Mouse (Mus musculus) lung, postnatal 25 days (tissue): ENCODE data around the gene Fancg.
A peak's percentile ranks its signal among the peaks of the same experiment; 100 is the strongest.

Experiments used
- DNase-seq: peaks from one replicate; pipeline ENCODE4 v3.0.0; 2022; ENCODE audit warnings: low spot score

Fancg gene

GRCm38 (mm10) chr4:43033481-43033880, 23.2 kb upstream of the Fancg start:
- no peak for DNase-seq

GRCm38 (mm10) chr4:43032501-43032900, 22.2 kb upstream of the Fancg start:
- DNase-seq, result no peak

- peak; percentile 94 for DNase-seq
These were observed 21.1 kb upstream of the Fancg start, which contains the start of gene Stoml2 for GRCm38 (mm10) chr4:43031237-43031995. Gene Stoml2, minus strand, starts transcription at chr4:43031710.

- DNase-seq, result no peak
These were observed 20.5 kb upstream of the Fancg start for GRCm38 (mm10) chr4:43030780-43031230.

GRCm38 (mm10) chr4:43030352-43030751, 20.0 kb upstream of the Fancg start:
- no peak for DNase-seq

GRCm38 (mm10) chr4:43029749-43030148, 19.4 kb upstream of the Fancg start:
- no peak for DNase-seq

GRCm38 (mm10) chr4:43029121-43029520, 18.8 kb upstream of the Fancg start:
- no peak for DNase-seq

- peak; percentile 93 for DNase-seq
These were observed 15.0 kb upstream of the Fancg start, which contains the start of gene Pigo for GRCm38 (mm10) chr4:43025084-43025960. Gene Pigo, minus strand, starts transcription at chr4:43025819.

GRCm38 (mm10) chr4:43024673-43025072, 14.4 kb upstream of the Fancg start:
- no peak for DNase-seq

GRCm38 (mm10) chr4:43021341-43021740, 11.0 kb upstream of the Fancg start:
- DNase-seq, result no peak

- DNase-seq, result no peak
These were observed 10.6 kb upstream of the Fancg start for GRCm38 (mm10) chr4:43020876-43021275.

- DNase-seq, result no peak
These were observed 9.5 kb upstream of the Fancg start for GRCm38 (mm10) chr4:43019641-43020465.

GRCm38 (mm10) chr4:43019176-43019575, 8.9 kb upstream of the Fancg start:
- DNase-seq, result no peak

GRCm38 (mm10) chr4:43018156-43018555, 7.8 kb upstream of the Fancg start:
- DNase-seq, result no peak

GRCm38 (mm10) chr4:43012091-43012490, 1.8 kb upstream of the Fancg start:
- DNase-seq, result no peak

GRCm38 (mm10) chr4:43005765-43006164, 4.5 kb downstream of the Fancg start:
- DNase-seq, result peak; percentile 70

- no peak for DNase-seq
These were observed 5.4 kb downstream of the Fancg start for GRCm38 (mm10) chr4:43004951-43005350.

GRCm38 (mm10) chr4:43002756-43003439, 7.4 kb downstream of the Fancg start:
- no peak for DNase-seq

GRCm38 (mm10) chr4:43001272-43001671, 9.0 kb downstream of the Fancg start:
- no peak for DNase-seq

- DNase-seq, result peak; percentile 99
These were observed 9.9 kb downstream of the Fancg start, which contains the start of gene Vcp for GRCm38 (mm10) chr4:43000141-43000986. Gene Vcp, minus strand, starts transcription at chr4:43000507.
